In genomic region chr2:106960237-106960636, GRCm38 (mm10) we compare ENCODE assay signal across 8 mouse cellular contexts. TPM values are rescaled to one million over a fixed set of nuclear protein-coding genes. Genes with fewer than 3 reads are reported as not detected.
DNase-seq lines count a peak whose midpoint lies in the region; ATAC-seq lines count a peak whose summit lies in the region.

No protein-coding gene starts in this region.

- H3K9ac ChIP-seq in neural tube, embryonic 11.5 days (ENCODE audit: low read length), result no peak overlapping the region

- peaks cover 2% of the 10 kb centered on the region; the same call in 1 of the 2 replicates for H3K36me3 ChIP-seq in neural tube, embryonic 11.5 days (ENCODE audit: control insufficient read depth, insufficient read depth, low read length)

- no peak overlapping the region for H3K4me3 ChIP-seq in neural tube, embryonic 11.5 days (ENCODE audit: low read depth, low read length)

- no peaks in the 10 kb centered on the region for H3K27me3 ChIP-seq in neural tube, embryonic 11.5 days (ENCODE audit: control insufficient read depth, insufficient read depth, low read length)

- no peak overlapping the region for H3K27ac ChIP-seq in neural tube, embryonic 11.5 days (ENCODE audit: low read depth, low read length)

- intact Hi-C loops in gastrocnemius, postnatal 14 days (cut with DNase I; ENCODE audit: low total_unique reads), result no loop called here

- ATAC-seq in neural tube, embryonic 11.5 days (ENCODE audit: insufficient read depth, low FRiP score, low TSS enrichment), result no peak; the same call in 1 of the 2 replicates

- DNase-seq in gastrocnemius, postnatal 10 days, result peak; percentile 20
- no peak for DNase-seq in gastrocnemius, postnatal 14 days
- peak; percentile 11 for DNase-seq in lung, postnatal 10 days
- no peak for DNase-seq in lung, adult 18-20 months
- DNase-seq in embryo, embryonic 11 days, result peak; percentile 63
- DNase-seq in neural tube, embryonic 11.5 days (ENCODE audit: low spot score), result peak; percentile 48
- no peak for DNase-seq in Muller cell, postnatal 12 days (ENCODE audit: inconsistent ontology term)
- no peak for DNase-seq in right cerebral cortex, postnatal 25 days

- H3K4me2 ChIP-seq in neural tube, embryonic 11.5 days (ENCODE audit: low read depth), result no peak overlapping the region

- no peaks in the 10 kb centered on the region for H3K9me3 ChIP-seq in neural tube, embryonic 11.5 days (ENCODE audit: control insufficient read depth, low read length)

- 39% methylated on average over 7 of the region's 7 CpGs for WGBS in neural tube, embryonic 11.5 days

- no peaks in the 10 kb centered on the region for H3K4me1 ChIP-seq in neural tube, embryonic 11.5 days (ENCODE audit: control insufficient read depth, insufficient read depth, low read length)

RNA-seq across cellular contexts. Expression of gene Arl14ep, which starts 14.0 kb away (rescaled TPM):
- 10 to 100 TPM; 10.9 to 16.7 TPM for total RNA-seq in gastrocnemius, postnatal 10 days (2021)
- 1 to 10 TPM; 7.1 to 8.2 TPM for total RNA-seq in gastrocnemius, postnatal 14 days (2021)
- 53.8 and 59.3 TPM in 2 replicates for polyA plus RNA-seq in neural tube, embryonic 11.5 days (2014; fragmentation: Nextera tagmentation; extraction: Ambion mirVana)

Comparison
In these comparisons a context has a peak if more than half of its experiments do, and no peak if none do; other contexts are left out.
1. DNase-seq: peak in gastrocnemius, postnatal 10 days (single experiment), lung, postnatal 10 days (single experiment), embryo, embryonic 11 days (single experiment) and neural tube, embryonic 11.5 days (single experiment); none in gastrocnemius, postnatal 14 days (single experiment), lung, adult 18-20 months (0 of 2), Muller cell, postnatal 12 days (single experiment) and right cerebral cortex, postnatal 25 days (single experiment).